ENCODE assay signal across 17 mouse cellular contexts in the genomic region with DNA sequence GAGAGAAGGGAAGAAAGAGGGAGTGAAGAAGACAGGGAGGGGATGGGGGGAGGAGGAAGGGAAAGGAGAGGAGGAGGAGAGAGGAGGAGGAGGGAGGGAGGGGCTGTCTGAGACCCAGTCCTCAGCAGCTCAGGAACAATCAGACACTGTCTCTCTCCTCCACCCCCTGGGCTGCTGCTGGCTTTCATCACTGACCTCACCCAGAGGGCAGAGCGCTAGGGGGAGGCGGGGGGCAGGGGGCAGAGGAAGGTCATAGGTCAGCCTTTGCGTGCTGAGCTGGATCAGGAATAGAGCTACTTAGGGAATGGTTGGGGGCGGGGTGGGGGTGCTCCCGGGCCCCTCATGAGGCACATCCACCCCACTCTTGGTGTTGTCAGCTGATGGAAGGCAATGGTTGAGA. TPM values are rescaled to one million over a fixed set of nuclear protein-coding genes. Genes with fewer than 3 reads are reported as not detected.
DNase-seq lines count a peak whose midpoint lies in the region; ATAC-seq and TF ChIP-seq lines count a peak whose summit lies in the region.
"Had no signal": no experiment of that assay in that cellular context is flagged by ENCODE, and none has a peak within 500 bp of the region (broad histone marks: within the 10 kb centered on the region; RNA-seq: fewer than 3 reads in every experiment).

No protein-coding gene starts in this region.

- no peak overlapping the region for H3K4me2 ChIP-seq in forebrain, embryonic 12.5 days
- H3K4me2 ChIP-seq in forebrain, embryonic 11.5 days (ENCODE audit: low read depth, low read length, severe bottlenecking) = no peak overlapping the region
- H3K4me2 ChIP-seq in liver, embryonic 13.5 days = no peak overlapping the region
- H3K4me2 ChIP-seq: heart, embryonic 13.5 days; hindbrain, embryonic 15.5 days had no signal

- no peak for TF ChIP-seq CTCF in E14TG2a.4 (conservative IDR thresholded peaks at IDR 0.05; ENCODE audit: low read length)

- no peak overlapping the region for H3K27ac ChIP-seq in forebrain, embryonic 12.5 days
- no peak overlapping the region for H3K27ac ChIP-seq in forebrain, embryonic 11.5 days (ENCODE audit: low read depth, low read length)
- H3K27ac ChIP-seq in liver, embryonic 13.5 days = no peak overlapping the region
- peak overlapping the region; percentile 78 for H3K27ac ChIP-seq in embryonic facial prominence, embryonic 10.5 days (replicated peaks)
- H3K27ac ChIP-seq: heart, embryonic 13.5 days; hindbrain, embryonic 15.5 days; liver, embryonic 14.5 days had no signal

- no peaks in the 10 kb centered on the region for H3K9me3 ChIP-seq in forebrain, embryonic 12.5 days
- no peaks in the 10 kb centered on the region for H3K9me3 ChIP-seq in forebrain, embryonic 11.5 days (ENCODE audit: control insufficient read depth, low read length)
- H3K9me3 ChIP-seq in liver, embryonic 13.5 days (replicated peaks) = no peaks in the 10 kb centered on the region
- H3K9me3 ChIP-seq in E14TG2a.4 (ENCODE audit: low read length) = no peaks in the 10 kb centered on the region
- H3K9me3 ChIP-seq in embryonic facial prominence, embryonic 10.5 days = no peaks in the 10 kb centered on the region
- H3K9me3 ChIP-seq: heart, embryonic 13.5 days; hindbrain, embryonic 15.5 days had no signal

- H3K36me3 ChIP-seq in forebrain, embryonic 12.5 days (replicated peaks) = no peaks in the 10 kb centered on the region
- no peaks in the 10 kb centered on the region for H3K36me3 ChIP-seq in forebrain, embryonic 11.5 days (ENCODE audit: control insufficient read depth, insufficient read depth, low read length)
- no peaks in the 10 kb centered on the region for H3K36me3 ChIP-seq in liver, embryonic 13.5 days
- no peaks in the 10 kb centered on the region for H3K36me3 ChIP-seq in E14TG2a.4 (ENCODE audit: insufficient read depth, low read length)
- H3K36me3 ChIP-seq in embryonic facial prominence, embryonic 10.5 days (replicated peaks) = no peaks in the 10 kb centered on the region
- H3K36me3 ChIP-seq: heart, embryonic 13.5 days; hindbrain, embryonic 15.5 days had no signal

- peaks cover 25% of the 10 kb centered on the region for H3K4me1 ChIP-seq in forebrain, embryonic 12.5 days
- peaks cover 6% of the 10 kb centered on the region; the same call in 1 of the 2 replicates for H3K4me1 ChIP-seq in forebrain, embryonic 11.5 days (replicated peaks; ENCODE audit: control insufficient read depth, insufficient read depth, low read length)
- H3K4me1 ChIP-seq in liver, embryonic 13.5 days (replicated peaks) = peaks cover 8% of the 10 kb centered on the region; the same call in 1 of the 2 replicates
- H3K4me1 ChIP-seq in E14TG2a.4 (replicated peaks; ENCODE audit: low read depth, low read length) = peaks cover 30% of the 10 kb centered on the region
- H3K4me1 ChIP-seq in embryonic facial prominence, embryonic 10.5 days = peaks cover 55% of the 10 kb centered on the region

- no peak; the same call in 1 of the 2 replicates for ATAC-seq in forebrain, embryonic 12.5 days (ENCODE audit: low FRiP score)
- ATAC-seq in forebrain, embryonic 11.5 days (replicated peaks; ENCODE audit: low FRiP score) = no peak
- peak; percentile 33; the same call in 1 of the 2 replicates for ATAC-seq in liver, embryonic 13.5 days (ENCODE audit: low read depth)

- no peaks in the 10 kb centered on the region; the same call in 1 of the 2 replicates for H3K27me3 ChIP-seq in forebrain, embryonic 12.5 days
- H3K27me3 ChIP-seq in forebrain, embryonic 11.5 days (ENCODE audit: control insufficient read depth, insufficient read depth, low read length) = no peaks in the 10 kb centered on the region
- peaks cover 9% of the 10 kb centered on the region; the same call in 1 of the 2 replicates for H3K27me3 ChIP-seq in liver, embryonic 13.5 days
- H3K27me3 ChIP-seq in E14TG2a.4 (ENCODE audit: insufficient read depth, low read length) = no peaks in the 10 kb centered on the region
- H3K27me3 ChIP-seq in embryonic facial prominence, embryonic 10.5 days (replicated peaks; ENCODE audit: low read depth, poor library complexity, severe bottlenecking) = no peaks in the 10 kb centered on the region
- H3K27me3 ChIP-seq: hindbrain, embryonic 15.5 days had no signal

- H3K9ac ChIP-seq in forebrain, embryonic 12.5 days = peak overlapping the region; percentile 25; the same call in 1 of the 2 replicates
- no peak overlapping the region; the same call in 1 of the 2 replicates for H3K9ac ChIP-seq in forebrain, embryonic 11.5 days (ENCODE audit: low read length)
- no peak overlapping the region for H3K9ac ChIP-seq in liver, embryonic 13.5 days
- H3K9ac ChIP-seq: heart, embryonic 13.5 days; hindbrain, embryonic 15.5 days; liver, embryonic 14.5 days had no signal

- 12% methylated on average over 5 of the region's 5 CpGs for WGBS in forebrain, embryonic 12.5 days
- WGBS in forebrain, embryonic 11.5 days = 14% methylated on average over 3 of the region's 5 CpGs
- 18% methylated on average over 5 of the region's 5 CpGs for WGBS in liver, embryonic 13.5 days (ENCODE audit: insufficient replicate concordance)
- 4% methylated on average over 5 of the region's 5 CpGs for WGBS in embryonic facial prominence, embryonic 10.5 days

- no peak for DNase-seq in forebrain, embryonic 11.5 days (ENCODE audit: low spot score)
- DNase-seq in liver, embryonic 13.5 days = no peak
- DNase-seq in liver = no peak
- peak; percentile 71 for DNase-seq in embryonic facial prominence, embryonic 10.5 days (ENCODE audit: low spot score)
- no peak for DNase-seq in frontal cortex, postnatal 10 days (ENCODE audit: low spot score in 2 of 2)
- no peak for DNase-seq in MN1 (ENCODE audit: low spot score)
- DNase-seq: cerebellum, postnatal 25 days; gastrocnemius, postnatal 36 days; kidney, adult 9 months; lung, postnatal 4 days; right cerebral cortex, postnatal 4 days; thymus, postnatal 4 days had no signal

- no peak overlapping the region for H3K4me3 ChIP-seq in forebrain, embryonic 12.5 days (replicated peaks)
- H3K4me3 ChIP-seq in forebrain, embryonic 11.5 days (ENCODE audit: low read depth, low read length) = no peak overlapping the region
- H3K4me3 ChIP-seq in liver, embryonic 13.5 days (replicated peaks) = no peak overlapping the region
- H3K4me3 ChIP-seq in E14TG2a.4 (replicated peaks; ENCODE audit: low read length) = peak overlapping the region; percentile 14; the same call in 1 of the 2 replicates
- H3K4me3 ChIP-seq in embryonic facial prominence, embryonic 10.5 days = peak overlapping the region; percentile 34; the same call in 1 of the 2 replicates
- H3K4me3 ChIP-seq: heart, embryonic 13.5 days; hindbrain, embryonic 15.5 days had no signal

RNA-seq across cellular contexts. Expression of gene Pick1, which starts 5.3 kb away (rescaled TPM):
- 64.5 and 67.5 TPM in 2 replicates for polyA plus RNA-seq in forebrain, embryonic 12.5 days (2016; fragmentation: Nextera tagmentation; extraction: Ambion mirVana)
- polyA plus RNA-seq in forebrain, embryonic 11.5 days (2014; fragmentation: Nextera tagmentation; extraction: Ambion mirVana) = 29.0 and 32.4 TPM in 2 replicates
- 10.5 and 10.6 TPM in 2 replicates for polyA plus RNA-seq in liver, embryonic 13.5 days (2015; fragmentation: Nextera tagmentation; extraction: Ambion mirVana)
- polyA plus RNA-seq in embryonic facial prominence, embryonic 10.5 days (2016; fragmentation: Nextera tagmentation; extraction: Ambion mirVana) = 45.6 and 50.1 TPM in 2 replicates

RNA-seq across cellular contexts. Expression of gene Gm49486, which starts 5.5 kb away (rescaled TPM):
- polyA plus RNA-seq in forebrain, embryonic 12.5 days (2016; fragmentation: Nextera tagmentation; extraction: Ambion mirVana) = 0.49 and 0.72 TPM in 2 replicates
- polyA plus RNA-seq in forebrain, embryonic 11.5 days (2014; fragmentation: Nextera tagmentation; extraction: Ambion mirVana) = 0.31 and 0.41 TPM in 2 replicates
- polyA plus RNA-seq in liver, embryonic 13.5 days (2015; fragmentation: Nextera tagmentation; extraction: Ambion mirVana) = not detected in 2 replicates
- polyA plus RNA-seq in embryonic facial prominence, embryonic 10.5 days (2016; fragmentation: Nextera tagmentation; extraction: Ambion mirVana) = 0.29 and 0.35 TPM in 2 replicates

RNA-seq across cellular contexts. Expression of gene Slc16a8, which starts 30.9 kb away (rescaled TPM):
- polyA plus RNA-seq in forebrain, embryonic 12.5 days (2016; fragmentation: Nextera tagmentation; extraction: Ambion mirVana) = 0.32 and 0.33 TPM in 2 replicates
- polyA plus RNA-seq in forebrain, embryonic 11.5 days (2014; fragmentation: Nextera tagmentation; extraction: Ambion mirVana) = 0.16 TPM in 1 of 2 replicates, not detected in the other
- not detected in 2 replicates for polyA plus RNA-seq in liver, embryonic 13.5 days (2015; fragmentation: Nextera tagmentation; extraction: Ambion mirVana)
- polyA plus RNA-seq in embryonic facial prominence, embryonic 10.5 days (2016; fragmentation: Nextera tagmentation; extraction: Ambion mirVana) = 0.16 and 0.34 TPM in 2 replicates
- polyA plus RNA-seq: liver, embryonic 14.5 days had no signal

RNA-seq across cellular contexts. Expression of gene Sox10, which starts 58.6 kb away (rescaled TPM):
- 1.5 and 2.4 TPM in 2 replicates for polyA plus RNA-seq in forebrain, embryonic 12.5 days (2016; fragmentation: Nextera tagmentation; extraction: Ambion mirVana)
- 1.3 and 1.4 TPM in 2 replicates for polyA plus RNA-seq in forebrain, embryonic 11.5 days (2014; fragmentation: Nextera tagmentation; extraction: Ambion mirVana)
- polyA plus RNA-seq in liver, embryonic 13.5 days (2015; fragmentation: Nextera tagmentation; extraction: Ambion mirVana) = 0.06 and 0.10 TPM in 2 replicates
- polyA plus RNA-seq in embryonic facial prominence, embryonic 10.5 days (2016; fragmentation: Nextera tagmentation; extraction: Ambion mirVana) = 11.4 and 12.9 TPM in 2 replicates

Comparison
In these comparisons a context has a peak if more than half of its experiments do, and no peak if none do; other contexts are left out.
1. H3K4me3 ChIP-seq: peak in E14TG2a.4 (single experiment) and embryonic facial prominence, embryonic 10.5 days (single experiment); none in forebrain, embryonic 12.5 days (single experiment), forebrain, embryonic 11.5 days (single experiment) and liver, embryonic 13.5 days (single experiment).